Mouse (Mus musculus): ENCODE results near the gene Ppp1r13b. TPM values are rescaled to one million over a fixed set of nuclear protein-coding genes. Genes with fewer than 3 reads are reported as not detected.

Gene Ppp1r13b
- polyA plus RNA-seq (2012; rRNA removed) = 16.1 and 17.6 TPM in 2 replicates

GRCm38 (mm10) chr12:111907970-111908681 lies at the start of gene Ppp1r13b:
Gene Ppp1r13b (minus strand): TSS chr12:111908110.

GRCm38 (mm10) chr12:111813766-111814617 lies 93.9 kb downstream of the Ppp1r13b start, which contains the start of the genes Xrcc3 and Zfyve21:
Gene Xrcc3 (minus strand): TSS chr12:111813873.
Gene Zfyve21 (plus strand): TSS chr12:111814170.

Other genes starting within 250 kb of the Ppp1r13b start
- 1,083 and 1,365 TPM in 2 replicates for gene Ckb, start 235.8 kb downstream of the Ppp1r13b start, polyA plus RNA-seq (2012; rRNA removed)
- gene Trmt61a, start 230.0 kb downstream of the Ppp1r13b start, polyA plus RNA-seq (2012; rRNA removed) = 85.7 and 90.1 TPM in 2 replicates
- gene Bag5, start 194.9 kb downstream of the Ppp1r13b start, polyA plus RNA-seq (2012; rRNA removed) = 17.5 and 20.0 TPM in 2 replicates
- 30.4 and 52.7 TPM in 2 replicates for gene Apopt1, start 194.8 kb downstream of the Ppp1r13b start, polyA plus RNA-seq (2012; rRNA removed)
- gene Klc1, start 149.3 kb downstream of the Ppp1r13b start, polyA plus RNA-seq (2012; rRNA removed) = 96.8 and 108 TPM in 2 replicates
- 14.1 and 20.7 TPM in 2 replicates for gene Xrcc3, start 94.2 kb downstream of the Ppp1r13b start, polyA plus RNA-seq (2012; rRNA removed)
- gene Zfyve21, start 93.9 kb downstream of the Ppp1r13b start, polyA plus RNA-seq (2012; rRNA removed) = 151 and 154 TPM in 2 replicates
- gene Atp5mpl, start 58.9 kb upstream of the Ppp1r13b start, polyA plus RNA-seq (2012; rRNA removed) = 5.8 and 18.0 TPM in 2 replicates
- gene Tdrd9, start 63.4 kb upstream of the Ppp1r13b start, polyA plus RNA-seq (2012; rRNA removed) = 0.23 and 0.55 TPM in 2 replicates
- gene Rd3l, start 73.2 kb upstream of the Ppp1r13b start, polyA plus RNA-seq (2012; rRNA removed) = not detected in 2 replicates
- 11.3 and 56.3 TPM in 2 replicates for gene Aspg, start 198.6 kb upstream of the Ppp1r13b start, polyA plus RNA-seq (2012; rRNA removed)
- gene Kif26a, start 238.1 kb upstream of the Ppp1r13b start, polyA plus RNA-seq (2012; rRNA removed) = 26.2 and 27.5 TPM in 2 replicates